Mouse (Mus musculus) MEL (cell line): ENCODE measurements at regions not wholly inside any gene's neighbourhood (a gene's known extent, or its start where the extent isn't known, plus 50 kb on each side); places are given as distances from the start of the nearest gene placed in this dataset.

ENCODE experiments used
- DNase-seq: peaks from one replicate; pipeline ENCODE4 v3.0.0; 2011; ENCODE audit warnings: low read depth, low spot score
- H3K27ac ChIP-seq: 2 replicates; pipeline ENCODE4 v1.5.1; 2012; ENCODE audit warnings: low read depth, mild to moderate bottlenecking, control low read depth, low read length, moderate library complexity; ENCODE audit not compliant: control insufficient read depth
- H3K27me3 ChIP-seq, 2 experiments: fragments of 150-350 bp in 1 of 2; sonication (generic) in 1 of 2; 2 replicates each; pipeline ENCODE4 v1.6.1; 2012; ENCODE audit warnings: low read length in 2 of 2, mild to moderate bottlenecking in 2 of 2, improper control_type of control experiment in 1 of 2, moderate library complexity in 1 of 2; ENCODE audit not compliant: insufficient read depth in 2 of 2, control insufficient read depth in 1 of 2
- H3K36me3 ChIP-seq, 2 experiments: 2 replicates each; pipeline ENCODE4 v1.6.1; 2012 to 2014; ENCODE audit warnings: low read length in 2 of 2, improper control_type of control experiment in 1 of 2, inconsistent platforms in 1 of 2, mild to moderate bottlenecking in 1 of 2; ENCODE audit not compliant: insufficient read depth in 2 of 2, control insufficient read depth in 1 of 2
- H3K4me1 ChIP-seq, 2 experiments: fragments of 150-350 bp in 1 of 2; sonication (generic) in 1 of 2; 2 replicates each; pipeline ENCODE4 v1.6.1; 2012; ENCODE audit warnings: low read length in 2 of 2, improper control_type of control experiment in 1 of 2, mild to moderate bottlenecking in 1 of 2; ENCODE audit not compliant: insufficient read depth in 2 of 2, control insufficient read depth in 1 of 2
- H3K4me3 ChIP-seq, 2 experiments: fragments of 150-350 bp in 1 of 2; sonication (generic) in 1 of 2; 2 replicates each; pipeline ENCODE4 v1.5.1; 2012; ENCODE audit warnings: low read depth in 2 of 2, low read length in 2 of 2, mild to moderate bottlenecking in 2 of 2, moderate library complexity in 2 of 2, control low read depth in 1 of 2, improper control_type of control experiment in 1 of 2; ENCODE audit not compliant: control insufficient read depth in 1 of 2, insufficient read depth in 1 of 2
- H3K79me2 ChIP-seq: 2 replicates; pipeline ENCODE4 v1.6.1; 2012; ENCODE audit warnings: mild to moderate bottlenecking, low read length, moderate library complexity; ENCODE audit not compliant: control insufficient read depth, poor library complexity, insufficient read depth
- H3K9ac ChIP-seq: 2 replicates; pipeline ENCODE4 v1.6.1; 2012; ENCODE audit warnings: low read depth, mild to moderate bottlenecking, control low read depth, low read length, moderate library complexity; ENCODE audit not compliant: control insufficient read depth, poor library complexity, severe bottlenecking
- H3K9me3 ChIP-seq: fragments of 150-350 bp; sonication (generic); replicated peaks from 2 replicates; pipeline ENCODE4 v1.6.1; 2012; ENCODE audit warnings: mild to moderate bottlenecking, low read length, improper control_type of control experiment, moderate library complexity; ENCODE audit not compliant: insufficient read depth
- E2F4 ChIP-seq: IDR thresholded peaks from 2 replicates; pipeline ENCODE4 v1.6.1; 2011; ENCODE audit warnings: low read depth, low read length, improper control_type of control experiment, borderline replicate concordance
- EP300 ChIP-seq, 2 experiments: IDR thresholded peaks; 2 replicates each; pipeline ENCODE4 v1.6.1; 2011; ENCODE audit warnings: improper control_type of control experiment in 2 of 2, low read length in 2 of 2, low read depth in 1 of 2, mild to moderate bottlenecking in 1 of 2
- ETS1 ChIP-seq: IDR thresholded peaks from 2 replicates; pipeline ENCODE4 v1.6.1; 2012; ENCODE audit warnings: low read depth, mild to moderate bottlenecking, inconsistent platforms, low read length, improper control_type of control experiment, moderate library complexity
- HCFC1 ChIP-seq: IDR thresholded peaks from 2 replicates; pipeline ENCODE4 v1.6.1; 2012; ENCODE audit warnings: low read depth, mild to moderate bottlenecking, inconsistent platforms, low read length, improper control_type of control experiment, moderate library complexity
- MAZ ChIP-seq: IDR thresholded peaks from 2 replicates; pipeline ENCODE4 v1.6.1; 2012; ENCODE audit warnings: low read depth, mild to moderate bottlenecking, inconsistent platforms, low read length, improper control_type of control experiment
- MYB ChIP-seq: IDR thresholded peaks from 2 replicates; pipeline ENCODE4 v1.6.1; 2011; ENCODE audit warnings: mild to moderate bottlenecking, low read depth, low read length, improper control_type of control experiment
- MYC ChIP-seq: IDR thresholded peaks from 2 replicates; pipeline ENCODE4 v1.6.1; 2011; ENCODE audit warnings: low read depth, mild to moderate bottlenecking, low read length, improper control_type of control experiment, moderate library complexity
- NELFE ChIP-seq: IDR thresholded peaks from 2 replicates; pipeline ENCODE4 v1.6.1; 2011; ENCODE audit warnings: low read depth, low read length, improper control_type of control experiment
- NRF1 ChIP-seq: IDR thresholded peaks from 2 replicates; pipeline ENCODE4 v1.6.1; 2014; ENCODE audit warnings: low read depth, mild to moderate bottlenecking, inconsistent platforms, low read length, improper control_type of control experiment, moderate library complexity; ENCODE audit not compliant: poor library complexity, insufficient read depth, severe bottlenecking
- POLR2AphosphoS2 ChIP-seq: IDR thresholded peaks from 2 replicates; pipeline ENCODE4 v1.6.1; 2011; ENCODE audit warnings: low read length, improper control_type of control experiment
- POLR2AphosphoS5 ChIP-seq: IDR thresholded peaks from 2 replicates; pipeline ENCODE4 v1.6.1; 2012; ENCODE audit warnings: low read depth, borderline replicate concordance, mild to moderate bottlenecking, inconsistent platforms, low read length, moderate library complexity, mixed read lengths
- RAD21 ChIP-seq: IDR thresholded peaks from 2 replicates; pipeline ENCODE4 v1.6.1; 2011; ENCODE audit warnings: mild to moderate bottlenecking, low read depth, low read length, improper control_type of control experiment
- SMC3 ChIP-seq: IDR thresholded peaks from 2 replicates; pipeline ENCODE4 v1.6.1; 2011; ENCODE audit warnings: low read depth, low read length, improper control_type of control experiment
- TBP ChIP-seq: IDR thresholded peaks from 2 replicates; pipeline ENCODE4 v1.8.0; 2011; ENCODE audit warnings: low read depth, low read length, improper control_type of control experiment
- UBTF ChIP-seq: IDR thresholded peaks from 2 replicates; pipeline ENCODE4 v1.6.1; 2012; ENCODE audit warnings: low read depth, mild to moderate bottlenecking, inconsistent platforms, low read length, improper control_type of control experiment, moderate library complexity, borderline replicate concordance; ENCODE audit not compliant: insufficient read depth
- USF1 ChIP-seq: IDR thresholded peaks from 2 replicates; pipeline ENCODE4 v1.6.1; 2014; ENCODE audit warnings: low read depth, mild to moderate bottlenecking, inconsistent platforms, low read length, improper control_type of control experiment, moderate library complexity
- ZKSCAN1 ChIP-seq: IDR thresholded peaks from 2 replicates; pipeline ENCODE4 v1.6.1; 2012; ENCODE audit warnings: low read depth, mild to moderate bottlenecking, inconsistent platforms, low read length, improper control_type of control experiment, moderate library complexity

GRCm38 (mm10) chr7:138514171-138514570, 116.6 kb upstream of the Tcerg1l start:
- no peak for DNase-seq
- Histone ChIP-seq H3K4me1 (no peaks in the 10 kb centered on the region), H3K36me3 (no peaks in the 10 kb centered on the region), H3K9me3 (no peaks in the 10 kb centered on the region)
- TF ChIP-seq NRF1: no peak
- no peak for TF ChIP-seq ETS1
- TF ChIP-seq MYB: no peak
- TF ChIP-seq MAZ: no peak
- TF ChIP-seq EP300 (IDR thresholded peaks at IDR 0.05; ENCODE audit: low read depth in 1 of 2, low read length in 2 of 2): no peak
- TF ChIP-seq, all 39 proteins: peak for 0
- no peaks in the 10 kb centered on the region for H3K79me2 ChIP-seq
- no peaks in the 10 kb centered on the region for H3K27me3 ChIP-seq
- H3K4me3 ChIP-seq: no peak overlapping the region
- H3K9ac ChIP-seq: no peak overlapping the region
- no peak overlapping the region for H3K27ac ChIP-seq

GRCm38 (mm10) chr7:138505205-138505604, 107.7 kb upstream of the Tcerg1l start:
- Histone ChIP-seq H3K9ac (no peak overlapping the region), H3K9me3 (no peaks in the 10 kb centered on the region), H3K27me3 (no peaks in the 10 kb centered on the region)

DNA sequence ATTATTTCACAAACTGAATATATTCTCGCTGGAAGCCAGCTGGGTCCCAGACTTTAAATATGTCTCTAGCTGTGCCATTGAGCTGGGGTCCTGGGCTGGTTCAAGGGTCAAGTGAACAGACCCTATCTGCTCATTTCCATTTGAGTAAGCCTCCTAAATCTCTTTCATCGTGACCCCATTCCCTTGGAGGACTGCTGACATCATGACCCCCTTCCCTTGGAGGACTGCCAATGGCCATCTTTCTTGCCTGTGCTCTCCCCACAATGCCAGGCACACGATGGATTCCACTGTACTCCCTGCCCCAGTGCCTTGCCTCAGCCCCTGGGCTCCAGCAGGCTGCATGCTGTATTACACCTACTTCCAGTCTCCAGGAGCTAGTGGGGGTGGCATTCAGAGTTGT, 106.5 kb upstream of the Tcerg1l start:
- H3K9ac ChIP-seq: no peak overlapping the region
- no peaks in the 10 kb centered on the region for H3K27me3 ChIP-seq
- H3K27ac ChIP-seq: no peak overlapping the region
- no peaks in the 10 kb centered on the region for H3K36me3 ChIP-seq
- H3K9me3 ChIP-seq: no peaks in the 10 kb centered on the region
- H3K79me2 ChIP-seq: no peaks in the 10 kb centered on the region
- no peak for DNase-seq
- no peak overlapping the region for H3K4me3 ChIP-seq
- H3K4me1 ChIP-seq: no peaks in the 10 kb centered on the region
- no peak for TF ChIP-seq MYC
- TF ChIP-seq TBP: no peak
- TF ChIP-seq MAZ: no peak
- TF ChIP-seq, all 39 proteins: peak for 0

More at GRCm38 (mm10) chr7:138505205-138505604, 107.7 kb upstream of the Tcerg1l start:
- H3K79me2 ChIP-seq: no peaks in the 10 kb centered on the region
- TF ChIP-seq E2F4 (no peak), NELFE (no peak), USF1 (no peak), HCFC1 (no peak), ZKSCAN1 (no peak), EP300 (IDR thresholded peaks at IDR 0.05; ENCODE audit: low read depth in 1 of 2, low read length in 2 of 2) (no peak), POLR2AphosphoS2 (no peak), SMC3 (no peak), POLR2AphosphoS5 (no peak), UBTF (no peak), RAD21 (no peak)
- TF ChIP-seq, all 39 proteins: peak for 0
- no peaks in the 10 kb centered on the region for H3K4me1 ChIP-seq
- H3K27ac ChIP-seq: no peak overlapping the region
- no peak overlapping the region for H3K4me3 ChIP-seq
- DNase-seq: no peak
- no peaks in the 10 kb centered on the region for H3K36me3 ChIP-seq
